Mouse (Mus musculus) CH12.LX (cell line): ENCODE data around the gene Rhpn2.

Source experiments
- BHLHE40 ChIP-seq: IDR thresholded peaks from 2 replicates; pipeline ENCODE4 v1.6.1; 2011; ENCODE audit warnings: mild to moderate bottlenecking, low read depth, low read length, improper control_type of control experiment
- CTCF ChIP-seq, 2 experiments: IDR thresholded peaks in 1 of 2; conservative IDR thresholded peaks in 1 of 2; 2 replicates each; pipeline ENCODE4 v1.5.1; 2011 to 2012; ENCODE audit warnings: low read depth in 2 of 2, low read length in 2 of 2, improper control_type of control experiment in 1 of 2, inconsistent platforms in 1 of 2, mild to moderate bottlenecking in 1 of 2, moderate library complexity in 1 of 2
- E2F4 ChIP-seq: IDR thresholded peaks from 2 replicates; pipeline ENCODE4 v1.6.1; 2011; ENCODE audit warnings: low read depth, low read length, improper control_type of control experiment; ENCODE audit not compliant: insufficient replicate concordance
- EP300 ChIP-seq: IDR thresholded peaks from 2 replicates; pipeline ENCODE4 v1.6.1; 2011; ENCODE audit warnings: low read length, improper control_type of control experiment
- HCFC1 ChIP-seq: IDR thresholded peaks from 2 replicates; pipeline ENCODE4 v1.6.1; 2012; ENCODE audit warnings: low read depth, mild to moderate bottlenecking, inconsistent platforms, low read length, improper control_type of control experiment
- MAFK ChIP-seq: IDR thresholded peaks from 2 replicates; pipeline ENCODE4 v1.6.1; 2011; ENCODE audit warnings: low read length, improper control_type of control experiment; ENCODE audit not compliant: insufficient replicate concordance
- MAX ChIP-seq: IDR thresholded peaks from 2 replicates; pipeline ENCODE4 v1.6.1; 2011; ENCODE audit warnings: low read length, improper control_type of control experiment
- MEF2A ChIP-seq: IDR thresholded peaks from 2 replicates; pipeline ENCODE4 v1.6.1; 2014; ENCODE audit warnings: low read depth, mild to moderate bottlenecking, inconsistent platforms, low read length, improper control_type of control experiment, borderline replicate concordance
- POLR2A ChIP-seq: IDR thresholded peaks from 2 replicates; pipeline ENCODE4 v1.6.1; 2011; ENCODE audit warnings: low read depth, mild to moderate bottlenecking, improper control_type of control experiment, low read length
- POLR2AphosphoS2 ChIP-seq: IDR thresholded peaks from 2 replicates; pipeline ENCODE4 v1.6.1; 2011; ENCODE audit warnings: low read depth, low read length, improper control_type of control experiment
- RCOR1 ChIP-seq: conservative IDR thresholded peaks from 2 replicates; pipeline ENCODE4 v1.6.1; 2012; ENCODE audit warnings: low read depth, mild to moderate bottlenecking, inconsistent platforms, low read length, improper control_type of control experiment
- UBTF ChIP-seq: IDR thresholded peaks from 2 replicates; pipeline ENCODE4 v1.6.1; 2012; ENCODE audit warnings: low read depth, mild to moderate bottlenecking, inconsistent platforms, low read length, improper control_type of control experiment, moderate library complexity
- ZMIZ1 ChIP-seq: IDR thresholded peaks from 2 replicates; pipeline ENCODE4 v1.6.1; 2012; ENCODE audit warnings: low read depth, mild to moderate bottlenecking, inconsistent platforms, low read length, improper control_type of control experiment
- ZNF384 ChIP-seq: IDR thresholded peaks from 2 replicates; pipeline ENCODE4 v1.6.1; 2012; ENCODE audit warnings: low read depth, low read length, improper control_type of control experiment, inconsistent platforms

DNA sequence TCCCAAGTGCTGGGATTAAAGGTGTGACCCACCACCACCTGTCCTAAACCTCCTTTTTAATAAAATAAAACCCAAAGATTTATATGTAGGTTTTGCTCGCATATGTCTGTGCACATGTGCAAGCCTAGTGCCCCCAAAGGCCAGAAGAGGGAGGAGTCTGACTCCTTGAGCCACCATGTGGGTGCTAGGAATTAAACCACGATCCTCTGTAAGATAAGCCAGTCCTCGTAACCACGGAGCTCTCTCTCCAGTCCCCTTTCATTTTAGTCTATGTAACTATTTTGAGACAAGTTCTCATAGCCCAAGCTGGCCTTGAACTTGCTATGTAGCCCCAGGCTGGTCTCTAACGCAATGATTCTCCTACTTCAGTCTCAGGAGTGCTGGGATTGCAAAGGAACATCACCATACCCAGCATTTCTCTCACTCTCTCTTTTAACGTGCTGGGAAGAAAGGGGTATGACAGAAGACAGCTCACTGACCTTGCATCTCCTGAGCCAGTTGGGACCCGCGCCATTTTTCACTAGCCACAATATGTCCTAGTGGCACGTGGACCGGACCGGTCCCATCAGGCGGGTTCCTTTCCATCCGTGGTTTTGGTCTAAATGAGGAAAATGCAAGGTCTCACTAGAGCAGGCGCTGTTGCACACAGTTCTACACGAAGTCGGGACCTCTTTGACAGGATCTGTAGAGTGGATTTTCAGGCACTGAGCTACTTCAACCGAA lies 61.9 kb downstream of the Rhpn2 start:
- TF ChIP-seq CTCF (conservative IDR thresholded peaks at IDR 0.05 in 1 of 2, IDR thresholded peaks at IDR 0.05 in 1 of 2; ENCODE audit: low read depth in 2 of 2, low read length in 2 of 2), result peak in 1 of 2 experiments; percentile 24; a peak in 1 of 4 replicates
- no peak for TF ChIP-seq ZNF384
- no peak for TF ChIP-seq POLR2AphosphoS2
- TF ChIP-seq POLR2A, result no peak
- no peak for TF ChIP-seq RCOR1
- TF ChIP-seq BHLHE40, result peak; percentile 38; the same call in 1 of the 2 replicates
- no peak for TF ChIP-seq MAFK
- TF ChIP-seq UBTF, result no peak
- no peak for TF ChIP-seq HCFC1
- no peak for TF ChIP-seq E2F4
- no peak for TF ChIP-seq EP300
- TF ChIP-seq MEF2A, result no peak
- peak; percentile 34; the same call in 1 of the 2 replicates for TF ChIP-seq MAX
- TF ChIP-seq ZMIZ1, result no peak
